Mouse (Mus musculus) CH12.LX (cell line): ENCODE data around the gene Lamc3. TPM values are rescaled to one million over a fixed set of nuclear protein-coding genes. Genes with fewer than 3 reads are reported as not detected.

ENCODE experiments used
- DNase-seq: peaks from one replicate; pipeline ENCODE4 v3.0.0-alpha.2; 2013; ENCODE audit errors: extremely low read depth
- H3K27ac ChIP-seq: 2 replicates; pipeline ENCODE4 v1.5.1; 2012; ENCODE audit warnings: low read depth, mild to moderate bottlenecking, control low read depth, moderate library complexity; ENCODE audit not compliant: insufficient read depth
- H3K27me3 ChIP-seq: replicated peaks from 2 replicates; pipeline ENCODE3; 2012; ENCODE audit warnings: inconsistent platforms
- H3K36me3 ChIP-seq, 2 experiments: replicated peaks in 1 of 2; 2 replicates each; pipeline versions ENCODE3 to v1.6.1; 2012; ENCODE audit warnings: inconsistent platforms in 1 of 2, low read length in 1 of 2, mild to moderate bottlenecking in 1 of 2, mixed read lengths in 1 of 2, moderate library complexity in 1 of 2; ENCODE audit not compliant: control insufficient read depth in 1 of 2, insufficient read depth in 1 of 2
- H3K4me1 ChIP-seq, 2 experiments: 2 replicates each; pipeline ENCODE4 v1.6.1; 2012; ENCODE audit warnings: inconsistent platforms in 1 of 2, moderate library complexity in 1 of 2; ENCODE audit not compliant: insufficient read depth in 2 of 2, control insufficient read depth in 1 of 2
- H3K4me2 ChIP-seq: 2 replicates; pipeline ENCODE4 v1.6.1; 2012; ENCODE audit warnings: low read depth, mild to moderate bottlenecking, control low read depth; ENCODE audit not compliant: poor library complexity, insufficient read depth, severe bottlenecking
- H3K4me3 ChIP-seq, 3 experiments: fragments of 150-350 bp in 1 of 3; sonication (generic) in 1 of 3; replicated peaks in 1 of 3; 2 replicates each; pipeline versions ENCODE3 to v1.5.1; 2011 to 2012; ENCODE audit warnings: low read depth in 2 of 3, low read length in 2 of 3, mild to moderate bottlenecking in 2 of 3, moderate library complexity in 2 of 3, control low read depth in 1 of 3, improper control_type of control experiment in 1 of 3, inconsistent platforms in 1 of 3, mixed read lengths in 1 of 3; ENCODE audit not compliant: poor library complexity in 1 of 3
- H3K79me2 ChIP-seq: replicated peaks from 2 replicates; pipeline ENCODE4 v1.6.1; 2012; ENCODE audit warnings: mild to moderate bottlenecking, moderate library complexity; ENCODE audit not compliant: control insufficient read depth, poor library complexity, insufficient read depth, severe bottlenecking; ENCODE audit errors: extremely low read depth
- H3K9ac ChIP-seq: 2 replicates; pipeline ENCODE4 v1.6.1; 2012; ENCODE audit warnings: low read depth, mild to moderate bottlenecking, control low read depth, moderate library complexity; ENCODE audit not compliant: insufficient read depth
- H3K9me3 ChIP-seq: replicated peaks from 2 replicates; pipeline ENCODE3; 2012; ENCODE audit warnings: low read length, inconsistent platforms, mixed read lengths
- CHD1 ChIP-seq: IDR thresholded peaks from 2 replicates; pipeline ENCODE4 v1.6.1; 2012; ENCODE audit warnings: low read depth, low read length, improper control_type of control experiment, inconsistent platforms
- CHD2 ChIP-seq: IDR thresholded peaks from 2 replicates; pipeline ENCODE4 v1.6.1; 2011; ENCODE audit warnings: low read length, improper control_type of control experiment
- CTCF ChIP-seq, 2 experiments: IDR thresholded peaks in 1 of 2; conservative IDR thresholded peaks in 1 of 2; 2 replicates each; pipeline ENCODE4 v1.5.1; 2011 to 2012; ENCODE audit warnings: low read depth in 2 of 2, low read length in 2 of 2, improper control_type of control experiment in 1 of 2, inconsistent platforms in 1 of 2, mild to moderate bottlenecking in 1 of 2, moderate library complexity in 1 of 2
- E2F4 ChIP-seq: IDR thresholded peaks from 2 replicates; pipeline ENCODE4 v1.6.1; 2011; ENCODE audit warnings: low read depth, low read length, improper control_type of control experiment; ENCODE audit not compliant: insufficient replicate concordance
- ELF1 ChIP-seq: IDR thresholded peaks from 2 replicates; pipeline ENCODE4 v1.6.1; 2014; ENCODE audit warnings: low read depth, mild to moderate bottlenecking, inconsistent platforms, low read length, improper control_type of control experiment
- GABPA ChIP-seq: IDR thresholded peaks from 2 replicates; pipeline ENCODE4 v1.6.1; 2012; ENCODE audit warnings: low read depth, low read length, improper control_type of control experiment, inconsistent platforms; ENCODE audit not compliant: insufficient replicate concordance
- JUN ChIP-seq: IDR thresholded peaks from 2 replicates; pipeline ENCODE4 v1.6.1; 2011; ENCODE audit warnings: low read depth, mild to moderate bottlenecking, low read length, improper control_type of control experiment, moderate library complexity; ENCODE audit not compliant: insufficient read depth
- JUND ChIP-seq: conservative IDR thresholded peaks from 2 replicates; pipeline ENCODE4 v1.6.1; 2011; ENCODE audit warnings: low read depth, low read length, improper control_type of control experiment
- KAT2A ChIP-seq: IDR thresholded peaks from 2 replicates; pipeline ENCODE4 v1.6.1; 2012; ENCODE audit warnings: low read length, improper control_type of control experiment, inconsistent platforms; ENCODE audit not compliant: insufficient replicate concordance
- MAFK ChIP-seq: IDR thresholded peaks from 2 replicates; pipeline ENCODE4 v1.6.1; 2011; ENCODE audit warnings: low read length, improper control_type of control experiment; ENCODE audit not compliant: insufficient replicate concordance
- MEF2A ChIP-seq: IDR thresholded peaks from 2 replicates; pipeline ENCODE4 v1.6.1; 2014; ENCODE audit warnings: low read depth, mild to moderate bottlenecking, inconsistent platforms, low read length, improper control_type of control experiment, borderline replicate concordance
- MXI1 ChIP-seq: IDR thresholded peaks from 2 replicates; pipeline ENCODE4 v1.6.1; 2011; ENCODE audit warnings: mild to moderate bottlenecking, low read depth, low read length, improper control_type of control experiment
- MYC ChIP-seq: IDR thresholded peaks from 2 replicates; pipeline ENCODE4 v1.6.1; 2011; ENCODE audit warnings: low read depth, mild to moderate bottlenecking, improper control_type of control experiment, low read length
- NELFE ChIP-seq: IDR thresholded peaks from 2 replicates; pipeline ENCODE4 v1.6.1; 2011; ENCODE audit warnings: low read depth, low read length, improper control_type of control experiment
- NRF1 ChIP-seq: IDR thresholded peaks from 2 replicates; pipeline ENCODE4 v1.6.1; 2014; ENCODE audit warnings: low read depth, mild to moderate bottlenecking, inconsistent platforms, low read length, improper control_type of control experiment, moderate library complexity
- PAX5 ChIP-seq: IDR thresholded peaks from 2 replicates; pipeline ENCODE4 v1.6.1; 2012; ENCODE audit warnings: low read length, inconsistent platforms, mixed read lengths
- POLR2AphosphoS2 ChIP-seq: IDR thresholded peaks from 2 replicates; pipeline ENCODE4 v1.6.1; 2011; ENCODE audit warnings: low read depth, low read length, improper control_type of control experiment
- RAD21 ChIP-seq: IDR thresholded peaks from 2 replicates; pipeline ENCODE4 v1.6.1; 2011; ENCODE audit warnings: low read depth, mild to moderate bottlenecking, low read length, improper control_type of control experiment, moderate library complexity
- RCOR1 ChIP-seq: conservative IDR thresholded peaks from 2 replicates; pipeline ENCODE4 v1.6.1; 2012; ENCODE audit warnings: low read depth, mild to moderate bottlenecking, inconsistent platforms, low read length, improper control_type of control experiment
- SIN3A ChIP-seq: IDR thresholded peaks from 2 replicates; pipeline ENCODE4 v1.6.1; 2012; ENCODE audit warnings: low read length, improper control_type of control experiment, inconsistent platforms
- TBP ChIP-seq: conservative IDR thresholded peaks from 2 replicates; pipeline ENCODE4 v1.6.1; 2011; ENCODE audit warnings: low read depth, low read length, improper control_type of control experiment
- UBTF ChIP-seq: IDR thresholded peaks from 2 replicates; pipeline ENCODE4 v1.6.1; 2012; ENCODE audit warnings: low read depth, mild to moderate bottlenecking, inconsistent platforms, low read length, improper control_type of control experiment, moderate library complexity
- USF1 ChIP-seq: IDR thresholded peaks from 2 replicates; pipeline ENCODE4 v1.6.1; 2014; ENCODE audit warnings: low read depth, mild to moderate bottlenecking, inconsistent platforms, low read length, improper control_type of control experiment
- USF2 ChIP-seq: conservative IDR thresholded peaks from 2 replicates; pipeline ENCODE4 v1.6.1; 2011; ENCODE audit warnings: low read depth, low read length, improper control_type of control experiment
- ZC3H11A ChIP-seq: IDR thresholded peaks from 2 replicates; pipeline ENCODE4 v1.6.1; 2012; ENCODE audit warnings: low read depth, mild to moderate bottlenecking, inconsistent platforms, low read length, improper control_type of control experiment
- dilution Hi-C: fragments of 300-500 bp; cut with MboI; formaldehyde crosslinking; loops from 2 replicates; pipeline ENCODE4 v1.14.3; 2020; ENCODE audit warnings: low sequenced_read_pairs; ENCODE audit not compliant: extremely low pct_unique_long_range_greater_than_20kb, extremely low pct_ligation_motif_present
- in situ Hi-C: fragments of 300-500 bp; cut with MboI; formaldehyde crosslinking; loops from 3 replicates; pipeline ENCODE4 v1.14.3; 2019; ENCODE audit warnings: low sequenced_read_pairs, low pct_ligation_motif_present, low pct_unique_long_range_greater_than_20kb, mixed read lengths
- polyA plus RNA-seq: library from polyadenylated mRNA; unstranded; fragments of >175 nt; gene quantifications from 2 replicates; pipeline ENCODE4 v1.2.1, GENCODE M21; 2012; ENCODE audit warnings: low read depth; ENCODE audit not compliant: insufficient read length
- total RNA-seq, 2 experiments: library from RNA; depleted of rRNA; stranded (reverse); fragments of 300-350 nt in 1 of 2; fragments of >200 nt in 1 of 2; gene quantifications; 2 replicates each; pipeline ENCODE4 v1.2.3; 2012 to 2014

The Lamc3 gene
- total and polyA plus RNA-seq, 3 experiments = not detected

DNA sequence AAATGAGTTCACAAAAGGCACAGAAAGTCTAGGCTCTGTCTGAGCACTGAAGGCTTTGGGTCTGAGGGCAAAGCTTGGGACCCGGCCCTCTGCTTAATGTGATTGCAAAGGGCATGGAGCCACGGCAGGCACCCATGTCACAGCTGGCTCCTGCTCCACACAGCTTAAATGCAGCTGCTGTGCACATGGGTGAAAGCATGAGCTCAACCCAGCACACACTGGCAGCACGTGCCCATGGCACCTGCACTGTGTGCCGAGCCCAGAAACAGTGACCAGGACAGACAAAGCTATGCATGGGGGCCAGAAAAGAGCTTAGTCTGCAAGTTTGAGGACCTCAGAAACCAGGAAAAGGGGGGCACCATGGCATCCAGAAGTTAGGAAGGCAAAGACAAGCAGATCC, 36.6 kb downstream of the Lamc3 start:
- H3K4me2 ChIP-seq = no peak overlapping the region
- H3K27me3 ChIP-seq = peaks cover 89% of the 10 kb centered on the region
- H3K4me1 ChIP-seq = no peaks in the 10 kb centered on the region
- no peak overlapping the region for H3K27ac ChIP-seq
- DNase-seq = no peak
- dilution Hi-C loops = no loop called here
- H3K36me3 ChIP-seq = no peaks in the 10 kb centered on the region
- H3K4me3 ChIP-seq = no peak overlapping the region
- no peaks in the 10 kb centered on the region for H3K9me3 ChIP-seq
- no peaks in the 10 kb centered on the region for H3K79me2 ChIP-seq
- H3K9ac ChIP-seq = no peak overlapping the region
- TF ChIP-seq MEF2A (no peak), RAD21 (no peak), POLR2AphosphoS2 (no peak), RCOR1 (no peak), NELFE (no peak), CTCF (conservative IDR thresholded peaks at IDR 0.05 in 1 of 2, IDR thresholded peaks at IDR 0.05 in 1 of 2; ENCODE audit: low read depth in 2 of 2, low read length in 2 of 2) (no peak), MXI1 (no peak), NRF1 (no peak), UBTF (no peak), SIN3A (no peak), E2F4 (no peak), CHD1 (no peak), ELF1 (no peak), USF1 (no peak), ZC3H11A (no peak), JUND (no peak), TBP (no peak), GABPA (no peak)
- in situ Hi-C loops = loop anchor here (5.0 to 10.0 kb wide), 2 partner anchors 181 to 209 kb away; no protein-coding TSS in a partner anchor

DNA sequence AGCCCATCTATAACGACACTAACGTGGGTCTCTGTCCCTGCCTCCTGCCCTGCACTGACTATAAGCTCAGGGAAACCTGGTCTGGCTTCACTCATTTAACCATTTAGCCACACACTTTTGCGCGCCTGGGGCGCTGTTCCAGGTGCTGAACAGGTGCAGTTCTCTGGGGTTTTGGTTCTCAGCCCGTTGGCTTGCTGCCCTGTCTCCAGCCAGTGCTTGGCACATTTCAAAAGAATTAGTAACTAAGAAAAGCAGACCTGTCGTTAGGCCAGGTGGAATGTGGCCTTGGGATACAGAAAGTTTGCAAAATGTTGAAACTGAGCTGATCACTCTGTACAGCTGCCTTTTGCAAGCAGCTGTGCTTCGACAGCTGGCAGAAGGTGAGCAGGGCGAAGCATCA, 37.7 kb downstream of the Lamc3 start:
- no peaks in the 10 kb centered on the region for H3K9me3 ChIP-seq
- H3K79me2 ChIP-seq = no peaks in the 10 kb centered on the region
- no peak overlapping the region for H3K4me3 ChIP-seq
- dilution Hi-C loops (no loop called here), in situ Hi-C loops (loop anchor here (5.0 to 10.0 kb wide), 2 partner anchors 180 to 207 kb away; no protein-coding TSS in a partner anchor)
- TF ChIP-seq JUND (no peak), MYC (no peak), KAT2A (no peak), CHD2 (no peak), GABPA (no peak), MXI1 (no peak), TBP (no peak), USF2 (no peak), PAX5 (no peak), MAFK (no peak), JUN (no peak)
- H3K27ac ChIP-seq = no peak overlapping the region
- H3K27me3 ChIP-seq = peaks cover 89% of the 10 kb centered on the region
- H3K4me1 ChIP-seq = no peaks in the 10 kb centered on the region
- H3K9ac ChIP-seq = no peak overlapping the region
- H3K36me3 ChIP-seq = no peaks in the 10 kb centered on the region
- H3K4me2 ChIP-seq = no peak overlapping the region
- DNase-seq = no peak
